Mouse (Mus musculus) gastrocnemius, postnatal 36 days (tissue): ENCODE results near the gene Igf1. TPM values are rescaled to one million over a fixed set of nuclear protein-coding genes. Genes with fewer than 3 reads are reported as not detected.

ENCODE experiments used
- DNase-seq, 2 experiments: peaks; one replicate each; pipeline ENCODE4 v3.0.0; 2022
- intact Hi-C: fragments of 180-260 bp; cut with DNase I; formaldehyde crosslinking; loops from one replicate; pipeline ENCODE4 v1.15.1; 2025
- total RNA-seq, 2 experiments: library from RNA; stranded (reverse); gene quantifications; 2 replicates each; pipeline ENCODE4 v1.2.3; 2021

Igf1 gene
- total RNA-seq, 2 experiments from 2014 or later, result 18.4 to 31.9 TPM

GRCm38 (mm10) chr10:87859453-87859852 is 1.4 kb downstream of the Igf1 start:
- peak in 1 of 2 experiments; percentile 19 for DNase-seq
- intact Hi-C loops, result loop anchor here (5.0 kb wide), 1 partner anchor 443 kb away; no protein-coding TSS in a partner anchor

- DNase-seq, result peak; percentile 7 to 48
- intact Hi-C loops, result loop anchor here (10.0 kb wide), 1 partner anchor 284 kb away; the partner anchor contains the start of genes Nup37 and Parpbp
Observed at GRCm38 (mm10) chr10:87860181-87861103, 2.4 kb downstream of the Igf1 start.

GRCm38 (mm10) chr10:87861104-87861455 is 3.0 kb downstream of the Igf1 start:
- DNase-seq, result no peak
- intact Hi-C loops, result loop anchor here (10.0 kb wide), 1 partner anchor 284 kb away; the partner anchor contains the start of genes Nup37 and Parpbp

GRCm38 (mm10) chr10:87862899-87863298 is 4.8 kb downstream of the Igf1 start:
- intact Hi-C loops, result loop anchor here (10.0 kb wide), 1 partner anchor 282 kb away; the partner anchor contains the start of genes Nup37 and Parpbp
- peak; percentile 44 to 48 for DNase-seq

- intact Hi-C loops, result loop anchor here (10.0 kb wide), 1 partner anchor 281 kb away; the partner anchor contains the start of genes Nup37 and Parpbp
- DNase-seq, result no peak
Observed at GRCm38 (mm10) chr10:87863326-87863725, 5.3 kb downstream of the Igf1 start.

- intact Hi-C loops, result loop anchor here (10.0 kb wide), 1 partner anchor 279 kb away; the partner anchor contains the start of genes Nup37 and Parpbp
- no peak for DNase-seq
Observed at GRCm38 (mm10) chr10:87865712-87866111, 7.6 kb downstream of the Igf1 start.

- DNase-seq, result no peak
- intact Hi-C loops, result loop anchor here (10.0 kb wide), 1 partner anchor 278 kb away; the partner anchor contains the start of genes Nup37 and Parpbp
Observed at GRCm38 (mm10) chr10:87866448-87866847, 8.4 kb downstream of the Igf1 start.

GRCm38 (mm10) chr10:87867217-87867616 is 9.2 kb downstream of the Igf1 start:
- intact Hi-C loops, result loop anchor here (10.0 kb wide), 1 partner anchor 278 kb away; the partner anchor contains the start of genes Nup37 and Parpbp

GRCm38 (mm10) chr10:87867631-87868030 is 9.6 kb downstream of the Igf1 start:
- intact Hi-C loops, result loop anchor here (10.0 kb wide), 1 partner anchor 277 kb away; the partner anchor contains the start of genes Nup37 and Parpbp
- no peak for DNase-seq

More at GRCm38 (mm10) chr10:87867217-87867616, 9.2 kb downstream of the Igf1 start:
- DNase-seq, result no peak

GRCm38 (mm10) chr10:87868349-87869053 is 10.4 kb downstream of the Igf1 start:
- DNase-seq, result no peak
- intact Hi-C loops, result loop anchor here (10.0 kb wide), 1 partner anchor 276 kb away; the partner anchor contains the start of genes Nup37 and Parpbp

- no peak for DNase-seq
- intact Hi-C loops, result loop anchor here (10.0 kb wide), 1 partner anchor 276 kb away; the partner anchor contains the start of genes Nup37 and Parpbp
Observed at GRCm38 (mm10) chr10:87869151-87869550, 11.1 kb downstream of the Igf1 start.

GRCm38 (mm10) chr10:87869691-87870090 is 11.6 kb downstream of the Igf1 start:
- intact Hi-C loops, result loop anchor here (10.0 kb wide), 1 partner anchor 275 kb away; the partner anchor contains the start of genes Nup37 and Parpbp
- DNase-seq, result no peak

GRCm38 (mm10) chr10:87871863-87872647 is 14.0 kb downstream of the Igf1 start:
- no peak for DNase-seq
- intact Hi-C loops, result no loop called here

- DNase-seq, result no peak
- intact Hi-C loops, result no loop called here
Observed at GRCm38 (mm10) chr10:87872854-87873253, 14.8 kb downstream of the Igf1 start.

GRCm38 (mm10) chr10:87873516-87873915 is 15.5 kb downstream of the Igf1 start:
- DNase-seq, result no peak
- intact Hi-C loops, result no loop called here

GRCm38 (mm10) chr10:87880071-87880785 is 22.2 kb downstream of the Igf1 start:
- no peak for DNase-seq
- intact Hi-C loops, result no loop called here

- intact Hi-C loops, result no loop called here
- DNase-seq, result no peak
Observed at GRCm38 (mm10) chr10:87885326-87886040, 27.4 kb downstream of the Igf1 start.

GRCm38 (mm10) chr10:87889850-87890249 is 31.8 kb downstream of the Igf1 start:
- no peak for DNase-seq
- intact Hi-C loops, result no loop called here
